Mouse (Mus musculus): ENCODE data around the gene Erv3. TPM values are rescaled to one million over a fixed set of nuclear protein-coding genes. Genes with fewer than 3 reads are reported as not detected.

Erv3 gene
- total RNA-seq, 2 experiments from 2014 or later = not detected

DNA sequence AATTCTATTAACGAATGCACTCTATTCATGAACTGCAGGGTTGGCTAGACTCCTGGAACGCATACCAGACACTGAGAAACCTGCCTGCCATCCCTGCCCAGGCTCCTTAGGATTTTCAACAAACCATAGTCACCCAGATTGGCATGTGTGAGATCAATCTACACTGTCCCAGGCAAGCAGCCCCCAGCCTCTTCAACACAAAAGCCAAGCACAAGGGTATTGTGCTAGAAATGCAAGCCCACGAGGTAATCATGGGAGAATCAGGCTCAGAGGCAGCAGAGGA, 37.9 kb downstream of the Erv3 start:
- DNase-seq = no peak

DNA sequence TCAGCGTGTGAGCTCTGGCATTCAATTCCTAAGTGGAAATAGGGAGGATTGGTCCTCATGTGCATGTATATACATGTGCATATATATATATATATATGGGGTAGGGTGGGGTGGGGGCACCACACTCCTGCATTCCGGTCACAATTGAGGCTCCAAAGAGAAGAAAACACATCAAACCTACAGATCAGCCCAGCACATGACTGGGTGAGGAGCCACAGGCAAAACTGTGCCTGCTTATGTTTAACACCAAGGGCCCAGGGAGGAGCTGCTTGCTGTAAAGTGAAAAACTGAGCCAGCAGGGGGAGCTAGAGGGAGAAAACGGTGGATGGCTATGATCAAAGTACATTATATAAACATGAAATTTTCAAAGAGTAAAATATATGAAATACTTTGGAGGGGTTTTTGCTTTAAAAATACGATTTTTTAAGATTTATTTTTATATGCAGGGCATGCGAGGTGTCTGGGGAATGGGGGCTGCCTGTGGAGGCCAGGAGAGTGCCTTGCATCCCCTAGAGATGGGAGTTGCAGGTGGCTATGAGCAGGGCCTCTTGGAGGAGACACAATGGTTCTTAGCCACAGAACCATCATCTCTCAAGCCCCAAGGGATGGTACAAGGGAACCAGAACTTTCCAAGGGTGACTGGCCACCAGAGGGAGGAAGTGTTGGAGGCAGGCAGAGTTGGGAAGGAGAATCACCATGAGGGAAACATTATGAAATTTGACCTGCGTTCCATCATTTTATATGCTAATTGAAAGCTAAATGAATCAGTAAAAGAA, 38.4 kb downstream of the Erv3 start:
- DNase-seq = peak; percentile 93

DNA sequence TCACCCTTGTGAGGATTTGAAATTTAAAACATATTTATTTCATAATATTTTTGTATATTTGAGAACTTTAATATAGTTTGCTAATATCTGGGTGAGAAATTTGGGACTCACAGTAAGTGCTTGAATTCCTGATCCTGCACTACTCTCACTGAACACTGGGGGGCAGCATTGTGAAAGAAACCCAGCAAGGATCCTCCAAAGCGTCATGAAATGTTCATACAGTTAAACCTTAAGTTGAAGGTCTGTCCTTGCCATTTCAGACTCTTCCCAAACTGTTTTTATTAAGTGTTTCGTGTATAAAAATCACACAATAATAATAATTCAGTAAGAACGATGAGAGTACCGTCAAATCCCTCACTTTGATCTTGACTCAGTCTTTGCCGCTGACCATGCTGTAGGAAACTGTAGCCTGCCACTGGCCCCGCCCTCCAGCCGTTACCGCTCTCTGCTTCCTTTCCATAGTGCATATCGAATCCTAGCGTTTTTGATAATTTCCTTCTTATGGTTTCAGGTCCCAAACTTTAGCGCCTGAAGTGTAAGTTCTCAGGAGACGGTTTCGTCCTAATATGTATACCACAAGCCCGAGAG, 39.4 kb downstream of the Erv3 start:
- DNase-seq = peak; percentile 91

DNA sequence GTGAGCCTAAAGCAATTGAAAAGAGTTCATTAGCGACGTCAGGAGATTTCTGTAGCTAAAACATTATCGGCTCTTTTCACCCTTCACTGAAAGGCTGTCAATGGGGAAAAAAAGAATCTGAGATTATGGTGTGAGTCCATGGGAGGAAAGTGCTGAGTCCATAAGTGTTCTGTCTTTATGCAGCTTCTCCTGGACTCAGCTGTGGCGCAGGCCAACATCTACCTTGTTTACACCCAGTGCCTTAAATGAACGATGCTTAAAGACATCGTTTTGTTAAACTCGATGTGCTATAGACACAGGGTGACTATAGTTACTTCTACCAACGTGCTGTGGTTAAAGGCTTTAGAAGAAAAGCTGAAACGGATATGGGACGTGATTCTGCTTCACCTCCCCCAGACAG, 45.2 kb downstream of the Erv3 start:
- DNase-seq = no peak

DNA sequence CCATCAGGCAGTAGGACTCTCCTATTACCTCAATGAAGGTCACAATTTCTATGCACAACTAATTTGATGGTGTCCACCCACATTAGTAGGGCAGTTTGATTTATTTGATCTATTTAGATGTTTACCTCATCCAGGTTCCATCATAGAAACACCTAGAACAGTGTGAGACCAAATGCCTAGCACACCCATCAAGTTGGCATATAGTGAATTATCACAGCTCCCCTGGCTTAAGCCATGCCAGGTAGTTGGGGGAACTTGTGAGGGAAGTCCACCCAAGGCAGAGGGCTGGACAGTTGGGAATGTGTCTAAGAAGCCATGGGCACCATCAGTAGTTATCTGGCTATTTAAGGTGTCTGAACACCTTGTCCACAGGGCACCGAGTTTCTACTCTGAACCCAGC, 46.1 kb downstream of the Erv3 start:
- no peak for DNase-seq

DNA sequence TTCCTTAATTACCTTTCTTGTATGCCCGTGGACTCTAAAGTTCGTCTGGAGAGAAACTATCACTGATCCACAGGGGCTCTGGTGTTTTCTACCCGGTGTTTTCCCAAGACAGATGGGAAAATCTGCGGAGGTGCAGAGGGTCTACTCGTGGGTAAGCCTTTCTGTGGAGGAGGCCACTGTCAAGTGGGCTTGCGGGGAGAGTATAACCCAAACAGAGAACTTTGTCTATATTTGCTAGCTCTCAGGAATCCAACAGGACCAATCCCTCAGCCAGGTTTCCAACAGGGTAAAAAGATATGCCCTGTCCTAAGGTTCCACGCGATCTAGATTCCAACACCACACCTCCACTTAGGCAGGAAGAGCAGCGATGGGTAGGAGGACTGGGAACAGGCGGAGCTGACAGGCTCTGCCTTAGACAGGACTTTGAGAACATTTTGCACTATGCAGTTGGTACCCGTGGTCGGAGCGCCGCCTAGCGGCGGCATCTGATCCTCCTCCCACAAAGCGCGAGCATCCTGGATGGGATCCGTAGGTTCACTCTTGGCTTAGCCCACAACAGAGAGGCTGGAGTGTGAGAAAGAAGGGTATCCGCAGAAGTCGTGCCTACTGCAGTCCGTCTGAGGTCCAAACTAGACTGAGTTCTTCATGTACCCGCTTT, 46.9 kb downstream of the Erv3 start:
- DNase-seq = peak; percentile 85

DNA sequence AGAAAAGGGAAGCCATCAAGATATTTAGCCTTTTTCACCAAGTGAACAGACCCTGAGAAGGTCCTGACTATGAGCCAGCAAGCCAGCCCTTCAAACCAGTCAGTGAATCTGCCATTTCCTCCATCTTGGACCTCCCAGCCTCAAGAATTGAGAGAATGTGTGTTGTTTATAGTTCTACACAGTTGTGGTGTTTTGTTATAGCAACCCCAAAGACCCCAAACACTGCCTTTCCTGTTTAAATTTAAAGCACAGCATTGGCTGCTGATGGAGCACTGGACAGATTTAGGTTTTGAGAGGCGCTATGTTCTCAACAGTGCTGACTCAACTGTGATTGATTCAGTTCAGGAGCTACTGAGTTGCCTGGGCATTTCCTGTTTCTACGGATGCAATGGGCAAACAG, 47.9 kb downstream of the Erv3 start:
- DNase-seq = no peak

DNA sequence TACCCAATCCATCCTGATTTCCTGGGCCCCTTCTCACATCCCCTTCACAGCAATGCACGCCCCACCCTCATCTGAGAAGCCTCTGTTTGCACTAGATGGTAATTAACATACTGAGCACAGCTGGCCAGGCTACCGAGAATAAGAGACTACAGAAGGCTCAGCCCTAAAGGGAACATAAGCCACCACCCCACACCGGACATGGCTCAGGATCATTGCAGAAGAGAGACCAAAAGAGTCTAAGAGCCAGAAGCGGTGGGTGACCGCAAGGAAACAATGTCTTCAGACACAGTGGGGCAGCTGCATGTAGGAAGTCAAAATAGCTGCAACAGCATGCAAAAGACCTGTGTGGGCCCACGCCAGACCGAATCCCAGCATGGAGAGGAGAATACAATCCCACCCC, 50.7 kb downstream of the Erv3 start:
- DNase-seq = no peak

DNA sequence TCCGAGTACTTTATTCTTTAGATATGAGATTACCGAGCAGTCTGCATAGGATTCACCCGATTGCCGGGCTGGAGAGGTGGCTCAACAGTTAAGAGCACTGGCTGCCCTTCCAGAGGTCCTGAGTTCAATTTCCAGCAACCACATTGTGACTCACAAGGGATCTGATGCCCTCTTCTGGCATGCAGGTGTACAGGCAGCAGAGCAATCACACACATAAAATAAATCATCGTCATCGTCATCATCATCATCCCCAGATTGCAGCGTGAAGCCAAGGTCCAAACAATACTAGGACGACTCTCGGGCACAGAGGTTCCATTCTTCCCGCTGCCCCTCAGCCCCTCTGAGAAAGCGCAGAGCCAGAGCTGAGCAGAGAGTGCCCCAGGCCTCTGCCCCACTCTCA, 51.9 kb downstream of the Erv3 start:
- DNase-seq = no peak

DNA sequence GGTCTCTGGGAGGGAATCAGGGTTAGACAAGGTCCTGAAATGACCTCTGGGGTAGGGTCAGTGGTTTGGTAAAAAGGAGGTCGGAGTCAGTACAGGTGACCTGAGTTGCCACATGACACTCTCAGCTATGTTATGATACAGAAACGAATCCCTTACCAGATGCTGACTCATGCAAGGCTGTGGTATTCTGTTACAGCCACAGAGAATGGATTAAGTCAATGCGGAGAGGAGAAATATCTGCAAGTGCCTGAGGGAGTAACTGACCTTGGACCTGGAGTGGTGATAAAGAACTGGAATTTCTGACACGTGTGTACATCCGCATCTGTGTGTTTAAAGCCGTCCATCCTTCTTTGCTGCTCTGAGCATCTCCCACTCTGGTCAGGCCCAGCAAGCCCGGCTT, 52.7 kb downstream of the Erv3 start:
- DNase-seq = no peak

DNA sequence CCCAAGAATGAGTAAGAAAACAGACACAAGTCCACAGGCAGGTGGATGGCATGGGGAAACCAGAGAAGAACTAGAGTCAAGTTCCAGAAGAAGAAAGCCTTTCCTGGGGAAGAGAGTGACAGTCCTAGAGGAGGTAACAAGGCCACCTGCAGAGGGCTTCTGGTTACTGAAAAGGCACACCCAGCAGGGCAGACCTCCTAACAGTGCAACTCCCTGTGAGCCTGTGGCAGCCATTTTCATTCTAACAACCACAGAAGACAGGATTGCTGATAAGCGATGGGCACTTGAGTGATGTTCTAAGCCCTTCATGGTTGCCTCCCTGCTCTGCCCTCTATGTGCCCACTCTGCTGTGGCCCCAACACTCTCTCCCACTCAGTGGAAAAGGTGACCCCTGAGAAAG, 54.2 kb downstream of the Erv3 start:
- no peak for DNase-seq

DNA sequence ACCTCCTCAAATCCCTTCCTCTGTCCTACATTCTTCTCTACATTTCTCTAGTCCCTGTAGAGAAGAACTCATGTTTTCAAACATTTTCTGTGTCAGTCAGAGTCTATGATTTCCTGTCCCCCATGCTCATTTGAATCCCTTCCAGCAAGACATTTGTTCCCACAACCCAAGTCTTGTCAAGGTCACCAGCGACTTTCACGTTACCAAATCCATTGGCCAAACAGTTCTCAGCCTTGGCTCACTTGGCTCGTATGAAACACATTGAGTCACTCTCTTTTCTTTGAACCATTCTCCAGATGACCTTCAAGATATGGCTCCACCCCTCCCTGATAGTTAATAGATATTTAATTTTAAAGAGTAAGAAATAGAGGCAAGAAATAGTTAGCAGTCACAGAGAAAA, 55.7 kb downstream of the Erv3 start:
- DNase-seq = no peak

Other genes starting within 250 kb of the Erv3 start
- 10 to 100 TPM; 83.1 to 85.9 TPM for gene Prnp, start 50.2 kb upstream of the Erv3 start, total RNA-seq (2021)
- 1 to 10 TPM in 1 of 2 experiments, not detected in 1; 2.9 TPM for gene Prn, start 50.2 kb upstream of the Erv3 start, total RNA-seq (2021)
- gene Prnd, start 91.1 kb upstream of the Erv3 start, total RNA-seq (2021) = 10 to 100 TPM; 17.6 to 22.9 TPM
- 10 to 100 TPM; 13.7 to 15.2 TPM for gene Rassf2, start 170.5 kb upstream of the Erv3 start, total RNA-seq (2021)

Measured in heart, postnatal 4 days (tissue).